Mouse (Mus musculus) retina, embryonic 14.5 days (tissue): ENCODE measurements around the gene Ppp1r18.

Source experiments
- DNase-seq: peaks from one replicate; pipeline ENCODE4 v3.0.0-alpha.2; 2015; ENCODE audit warnings: low spot score

Gene Ppp1r18

GRCm38 (mm10) chr17:35909919-35910369 is 44.6 kb downstream of the Ppp1r18 start, which contains the start of gene Atat1:
TSS of gene Atat1 (minus strand) at chr17:35910075.
- peak; percentile 96 for DNase-seq

GRCm38 (mm10) chr17:35914975-35915374 is 49.6 kb downstream of the Ppp1r18 start:
- no peak for DNase-seq

- DNase-seq: no peak
These were observed 50.3 kb downstream of the Ppp1r18 start for GRCm38 (mm10) chr17:35915538-35916296.

GRCm38 (mm10) chr17:35916297-35917142 is 51.1 kb downstream of the Ppp1r18 start, which contains the start of the genes Mrps18b and Ppp1r10:
TSS of gene Mrps18b (minus strand) at chr17:35916389.
TSS of gene Ppp1r10 (plus strand) at chr17:35916434.
- DNase-seq: peak; percentile 99

- DNase-seq: no peak
These were observed 51.7 kb downstream of the Ppp1r18 start for GRCm38 (mm10) chr17:35917143-35917462.

- peak; percentile 86 for DNase-seq
These were observed 52.3 kb downstream of the Ppp1r18 start for GRCm38 (mm10) chr17:35917463-35918251.

- DNase-seq: peak; percentile 79
These were observed 53.1 kb downstream of the Ppp1r18 start for GRCm38 (mm10) chr17:35918276-35919059.

- peak; percentile 97 for DNase-seq
These were observed 53.8 kb downstream of the Ppp1r18 start for GRCm38 (mm10) chr17:35919060-35919715.

- no peak for DNase-seq
These were observed 54.5 kb downstream of the Ppp1r18 start for GRCm38 (mm10) chr17:35919864-35920301.

GRCm38 (mm10) chr17:35920384-35920783 is 55.0 kb downstream of the Ppp1r18 start:
- DNase-seq: no peak

- peak; percentile 74 for DNase-seq
These were observed 55.6 kb downstream of the Ppp1r18 start for GRCm38 (mm10) chr17:35920862-35921562.

- DNase-seq: no peak
These were observed 56.3 kb downstream of the Ppp1r18 start for GRCm38 (mm10) chr17:35921710-35922109.

GRCm38 (mm10) chr17:35922566-35922965 is 57.2 kb downstream of the Ppp1r18 start:
- DNase-seq: no peak

GRCm38 (mm10) chr17:35923281-35923680 is 57.9 kb downstream of the Ppp1r18 start:
- no peak for DNase-seq
